Mouse (Mus musculus) midbrain, embryonic 16.5 days (tissue): ENCODE data around the gene Tpra1. TPM values are rescaled to one million over a fixed set of nuclear protein-coding genes. Genes with fewer than 3 reads are reported as not detected.
A peak's percentile ranks its signal among the peaks of the same experiment; 100 is the strongest.

Experiments
- ATAC-seq: fragments of 200-750 bp; cut with Nextera tagmentation; 2 replicates; pipeline ENCODE4 v1.8.0; 2017; ENCODE audit warnings: moderate TSS enrichment
- H3K27ac ChIP-seq: fragments of 300-500 bp; sonication (generic); 2 replicates; pipeline ENCODE4 v1.5.1; 2014; ENCODE audit warnings: mild to moderate bottlenecking, low read length, mixed read lengths
- H3K27me3 ChIP-seq: fragments of 300-500 bp; sonication (generic); 2 replicates; pipeline ENCODE4 v1.6.1; 2014; ENCODE audit warnings: low read depth, low read length, mixed read lengths; ENCODE audit not compliant: control insufficient read depth, insufficient read depth
- H3K36me3 ChIP-seq: fragments of 300-500 bp; sonication (generic); 2 replicates; pipeline ENCODE4 v1.6.1; 2014; ENCODE audit warnings: mild to moderate bottlenecking, low read length, moderate library complexity, mixed read lengths; ENCODE audit not compliant: control insufficient read depth, insufficient read depth
- H3K4me1 ChIP-seq: fragments of 300-500 bp; sonication (generic); 2 replicates; pipeline ENCODE4 v1.6.1; 2014; ENCODE audit warnings: mild to moderate bottlenecking, low read length, mixed read lengths; ENCODE audit not compliant: control insufficient read depth, insufficient read depth
- H3K4me2 ChIP-seq: fragments of 300-500 bp; sonication (generic); 2 replicates; pipeline ENCODE4 v1.6.1; 2014; ENCODE audit warnings: mild to moderate bottlenecking, low read length, mixed read lengths
- H3K4me3 ChIP-seq: fragments of 300-500 bp; sonication (generic); 2 replicates; pipeline ENCODE4 v1.5.1; 2014; ENCODE audit warnings: low read depth, mild to moderate bottlenecking, low read length, moderate library complexity, mixed read lengths
- H3K9ac ChIP-seq: fragments of 300-500 bp; sonication (generic); 2 replicates; pipeline ENCODE4 v1.6.1; 2014; ENCODE audit warnings: low read depth, low read length, mixed read lengths
- H3K9me3 ChIP-seq: fragments of 300-500 bp; sonication (generic); replicated peaks from 2 replicates; pipeline ENCODE4 v1.6.1; 2014; ENCODE audit warnings: mild to moderate bottlenecking, low read length, mixed read lengths; ENCODE audit not compliant: control insufficient read depth, poor library complexity, severe bottlenecking
- WGBS: fragments of 180-500 bp; shearing (Covaris S2); extraction: QIAGEN DNeasy Blood & Tissue Kit; methylation state at CpG from one replicate; pipeline ENCODE4 v1.1.7; 2014; 5-methylcytosine and 5-hydroxymethylcytosine counted together
- polyA plus RNA-seq: library from polyadenylated mRNA; unstranded; fragments of >200 nt; fragmentation: Nextera tagmentation; extraction: Ambion mirVana; gene quantifications from 2 replicates; pipeline ENCODE4 v1.2.1, GENCODE M21; 2015

Gene Tpra1
- polyA plus RNA-seq, 1 experiment from 2014 or later, result 99.6 TPM

GRCm38 (mm10) chr6:88914799-88915198 is 12.7 kb downstream of the Tpra1 start:
- Histone ChIP-seq H3K27ac (no peak overlapping the region), H3K4me1 (peaks cover 6% of the 10 kb centered on the region; the same call in 1 of the 2 replicates), H3K9ac (no peak overlapping the region), H3K27me3 (no peaks in the 10 kb centered on the region), H3K9me3 (no peaks in the 10 kb centered on the region), H3K36me3 (peaks cover 3% of the 10 kb centered on the region; the same call in 1 of the 2 replicates), H3K4me3 (no peak overlapping the region), H3K4me2 (no peak overlapping the region)
- 80% methylated on average over 5 of the region's 5 CpGs for WGBS
- ATAC-seq, result no peak

- no peak for ATAC-seq
- Histone ChIP-seq H3K9ac (no peak overlapping the region), H3K4me2 (no peak overlapping the region), H3K4me3 (no peak overlapping the region), H3K27me3 (no peaks in the 10 kb centered on the region), H3K27ac (no peak overlapping the region), H3K4me1 (peaks cover 6% of the 10 kb centered on the region; the same call in 1 of the 2 replicates), H3K36me3 (peaks cover 3% of the 10 kb centered on the region; the same call in 1 of the 2 replicates), H3K9me3 (no peaks in the 10 kb centered on the region)
- 76% methylated on average over 4 of the region's 4 CpGs for WGBS
Observed at GRCm38 (mm10) chr6:88915510-88915909, 13.5 kb downstream of the Tpra1 start.

- no peak for ATAC-seq
- Histone ChIP-seq H3K27ac (no peak overlapping the region), H3K27me3 (no peaks in the 10 kb centered on the region), H3K36me3 (no peaks in the 10 kb centered on the region; the same call in 1 of the 2 replicates), H3K4me2 (no peak overlapping the region), H3K9me3 (no peaks in the 10 kb centered on the region), H3K9ac (no peak overlapping the region), H3K4me3 (no peak overlapping the region), H3K4me1 (peaks cover 6% of the 10 kb centered on the region; the same call in 1 of the 2 replicates)
- 50% methylated on average over 1 of the region's 1 CpGs for WGBS
Observed at GRCm38 (mm10) chr6:88916153-88916552, 14.1 kb downstream of the Tpra1 start.

GRCm38 (mm10) chr6:88918802-88919201 is 16.8 kb downstream of the Tpra1 start:
- Histone ChIP-seq H3K9ac (no peak overlapping the region), H3K4me2 (no peak overlapping the region), H3K27me3 (no peaks in the 10 kb centered on the region), H3K4me3 (no peak overlapping the region), H3K4me1 (peaks cover 6% of the 10 kb centered on the region; the same call in 1 of the 2 replicates), H3K9me3 (no peaks in the 10 kb centered on the region), H3K36me3 (no peaks in the 10 kb centered on the region), H3K27ac (peak overlapping the region; percentile 18; the same call in 1 of the 2 replicates)
- 74% methylated on average over 8 of the region's 8 CpGs for WGBS
- ATAC-seq, result no peak

GRCm38 (mm10) chr6:88924502-88925275 is 22.6 kb downstream of the Tpra1 start:
- no peaks in the 10 kb centered on the region for H3K27me3 ChIP-seq
- H3K36me3 ChIP-seq, result no peaks in the 10 kb centered on the region
- no peak overlapping the region for H3K4me3 ChIP-seq
- H3K4me2 ChIP-seq, result no peak overlapping the region
- H3K9ac ChIP-seq, result no peak overlapping the region
- peaks cover 41% of the 10 kb centered on the region for H3K4me1 ChIP-seq
- H3K9me3 ChIP-seq, result no peaks in the 10 kb centered on the region
- ATAC-seq, result no peak
- WGBS, result 3% methylated on average over 5 of the region's 5 CpGs
- peak overlapping the region; percentile 58 for H3K27ac ChIP-seq

GRCm38 (mm10) chr6:88925640-88926205 is 23.7 kb downstream of the Tpra1 start:
- H3K9me3 ChIP-seq, result no peaks in the 10 kb centered on the region
- H3K36me3 ChIP-seq, result no peaks in the 10 kb centered on the region
- no peaks in the 10 kb centered on the region for H3K27me3 ChIP-seq
- no peak overlapping the region for H3K4me3 ChIP-seq
- H3K9ac ChIP-seq, result peak overlapping the region; percentile 24; the same call in 1 of the 2 replicates
- H3K4me2 ChIP-seq, result no peak overlapping the region
- peak overlapping the region; percentile 58 for H3K27ac ChIP-seq
- ATAC-seq, result peak; percentile 43
- WGBS, result 6% methylated on average over 4 of the region's 4 CpGs
- peaks cover 44% of the 10 kb centered on the region for H3K4me1 ChIP-seq

- peaks cover 44% of the 10 kb centered on the region for H3K4me1 ChIP-seq
- H3K9ac ChIP-seq, result 0 out of 2 replicates have a peak overlapping the region, but pooled peaks have one; percentile 40
- H3K27ac ChIP-seq, result peak overlapping the region; percentile 36; the same call in 1 of the 2 replicates
- no peak overlapping the region for H3K4me2 ChIP-seq
- ATAC-seq, result no peak
- no peaks in the 10 kb centered on the region for H3K9me3 ChIP-seq
- H3K4me3 ChIP-seq, result no peak overlapping the region
- H3K36me3 ChIP-seq, result no peaks in the 10 kb centered on the region
- no peaks in the 10 kb centered on the region for H3K27me3 ChIP-seq
- WGBS, result 50% methylated on average over 3 of the region's 3 CpGs
Observed at GRCm38 (mm10) chr6:88926870-88927269, 24.8 kb downstream of the Tpra1 start.

GRCm38 (mm10) chr6:88927595-88927994 is 25.5 kb downstream of the Tpra1 start:
- H3K27ac ChIP-seq, result peak overlapping the region; percentile 12; the same call in 1 of the 2 replicates
- H3K4me2 ChIP-seq, result no peak overlapping the region
- WGBS, result 0% methylated on average over 2 of the region's 2 CpGs
- 0 out of 2 replicates have a peak overlapping the region, but pooled peaks have one; percentile 10 for H3K9ac ChIP-seq
- no peaks in the 10 kb centered on the region for H3K27me3 ChIP-seq
- H3K9me3 ChIP-seq, result no peaks in the 10 kb centered on the region
- peak; percentile 59 for ATAC-seq
- H3K4me1 ChIP-seq, result peaks cover 44% of the 10 kb centered on the region
- no peak overlapping the region for H3K4me3 ChIP-seq
- H3K36me3 ChIP-seq, result no peaks in the 10 kb centered on the region

GRCm38 (mm10) chr6:88928026-88928425 is 26.0 kb downstream of the Tpra1 start:
- no peaks in the 10 kb centered on the region for H3K36me3 ChIP-seq
- H3K4me1 ChIP-seq, result peaks cover 44% of the 10 kb centered on the region
- 90% methylated on average over 1 of the region's 1 CpGs for WGBS
- no peaks in the 10 kb centered on the region for H3K9me3 ChIP-seq
- H3K4me2 ChIP-seq, result no peak overlapping the region
- H3K4me3 ChIP-seq, result no peak overlapping the region
- peak overlapping the region; percentile 1; the same call in 1 of the 2 replicates for H3K27ac ChIP-seq
- ATAC-seq, result no peak; the same call in 1 of the 2 replicates
- 0 out of 2 replicates have a peak overlapping the region, but pooled peaks have one; percentile 10 for H3K9ac ChIP-seq
- no peaks in the 10 kb centered on the region for H3K27me3 ChIP-seq
